ENCODE assay signal across 19 mouse cellular contexts in genomic region chr14:54638210-54638609, GRCm38 (mm10). TPM values are rescaled to one million over a fixed set of nuclear protein-coding genes. Genes with fewer than 3 reads are reported as not detected.
DNase-seq lines count a peak whose midpoint lies in the region; ATAC-seq and TF ChIP-seq lines count a peak whose summit lies in the region.
"Had no signal": no experiment of that assay in that cellular context is flagged by ENCODE, and none has a peak within 500 bp of the region (broad histone marks: within the 10 kb centered on the region; RNA-seq: fewer than 3 reads in every experiment).

No protein-coding gene starts in this region.

- H3K4me3 ChIP-seq in intestine, postnatal 0 days (ENCODE audit: low read depth, low read length): no peak overlapping the region
- H3K4me3 ChIP-seq in intestine, embryonic 16.5 days (ENCODE audit: low read length): no peak overlapping the region
- no peak overlapping the region for H3K4me3 ChIP-seq in lung, postnatal 0 days (ENCODE audit: low read depth, low read length)
- H3K4me3 ChIP-seq in CH12.LX (replicated peaks in 1 of 3; ENCODE audit: low read depth in 2 of 3, low read length in 2 of 3, poor library complexity in 1 of 3) (no peak overlapping the region), ES-Bruce4 (ENCODE audit: low read depth, low read length) (no peak overlapping the region)
- H3K4me3 ChIP-seq: heart, embryonic 15.5 days; intestine, embryonic 15.5 days had no signal

- H3K9me3 ChIP-seq in intestine, postnatal 0 days (ENCODE audit: control insufficient read depth): no peaks in the 10 kb centered on the region
- no peaks in the 10 kb centered on the region for H3K9me3 ChIP-seq in intestine, embryonic 16.5 days (ENCODE audit: control insufficient read depth, low read length)
- no peaks in the 10 kb centered on the region for H3K9me3 ChIP-seq in lung, postnatal 0 days (ENCODE audit: low read length)
- H3K9me3 ChIP-seq in CH12.LX (replicated peaks; ENCODE audit: low read length): no peaks in the 10 kb centered on the region
- H3K9me3 ChIP-seq in ES-Bruce4 (replicated peaks; ENCODE audit: control insufficient read depth, insufficient read depth, low read length, poor library complexity, severe bottlenecking): no peaks in the 10 kb centered on the region
- H3K9me3 ChIP-seq: heart, embryonic 15.5 days; intestine, embryonic 15.5 days had no signal

- dilution Hi-C loops in CH12.LX (cut with MboI; ENCODE audit: extremely low pct_ligation_motif_present, extremely low pct_unique_long_range_greater_than_20kb, low sequenced_read_pairs): no loop called here

- no peak overlapping the region for H3K4me2 ChIP-seq in intestine, postnatal 0 days (replicated peaks; ENCODE audit: low read depth)
- no peak overlapping the region for H3K4me2 ChIP-seq in intestine, embryonic 16.5 days (ENCODE audit: low read depth, low read length)
- H3K4me2 ChIP-seq in lung, postnatal 0 days (replicated peaks; ENCODE audit: low read depth, low read length): no peak overlapping the region
- H3K4me2 ChIP-seq in CH12.LX (ENCODE audit: insufficient read depth, low read depth, poor library complexity, severe bottlenecking): no peak overlapping the region
- H3K4me2 ChIP-seq: heart, embryonic 15.5 days; intestine, embryonic 15.5 days had no signal

- H3K4me1 ChIP-seq in intestine, postnatal 0 days (replicated peaks; ENCODE audit: control insufficient read depth, insufficient read depth, low read length): no peaks in the 10 kb centered on the region; the same call in 1 of the 2 replicates
- peaks cover 7% of the 10 kb centered on the region for H3K4me1 ChIP-seq in intestine, embryonic 16.5 days (ENCODE audit: control insufficient read depth, insufficient read depth, low read length)
- no peaks in the 10 kb centered on the region for H3K4me1 ChIP-seq in lung, postnatal 0 days (ENCODE audit: insufficient read depth, low read depth, low read length)
- H3K4me1 ChIP-seq in CH12.LX (ENCODE audit: control insufficient read depth in 1 of 2, insufficient read depth in 2 of 2): peaks cover 5 to 14% of the 10 kb centered on the region in 2 experiments; a peak in 2 of 4 replicates
- no peaks in the 10 kb centered on the region for H3K4me1 ChIP-seq in ES-Bruce4 (ENCODE audit: control insufficient read depth, insufficient read depth, low read length)

- no peak for TF ChIP-seq EP300 in lung, postnatal 0 days (IDR thresholded peaks at IDR 0.05)
- TF ChIP-seq EP300 in CH12.LX (IDR thresholded peaks at IDR 0.05; ENCODE audit: low read length): no peak
- TF ChIP-seq EP300 in ES-Bruce4 (IDR thresholded peaks at IDR 0.05; ENCODE audit: insufficient read depth, low read depth, low read length): no peak

- DNase-seq in lung, postnatal 0 days (ENCODE audit: low spot score): no peak
- no peak for DNase-seq in lung, adult 18-20 months
- DNase-seq in CH12.LX (ENCODE audit: extremely low read depth): no peak
- no peak for DNase-seq in embryo, embryonic 10 days (ENCODE audit: low spot score)
- DNase-seq in testis, postnatal 14 days (ENCODE audit: low spot score): no peak
- DNase-seq: cerebellum, adult 2 months; lung, postnatal 36 days; right cerebral cortex, adult 18-20 months had no signal

- no peak overlapping the region for H3K27ac ChIP-seq in intestine, postnatal 0 days (ENCODE audit: low read depth, low read length)
- H3K27ac ChIP-seq in intestine, embryonic 16.5 days (ENCODE audit: low read length): no peak overlapping the region
- no peak overlapping the region for H3K27ac ChIP-seq in lung, postnatal 0 days (ENCODE audit: low read length)
- H3K27ac ChIP-seq in CH12.LX (ENCODE audit: insufficient read depth, low read depth) (no peak overlapping the region), ES-Bruce4 (ENCODE audit: insufficient read depth, low read length) (no peak overlapping the region)
- H3K27ac ChIP-seq: heart, embryonic 15.5 days; intestine, embryonic 15.5 days; liver, embryonic 14.5 days had no signal

- no peaks in the 10 kb centered on the region for H3K79me2 ChIP-seq in CH12.LX (replicated peaks; ENCODE audit: control insufficient read depth, extremely low read depth, insufficient read depth, poor library complexity, severe bottlenecking)

- ATAC-seq in intestine, postnatal 0 days: no peak
- no peak for ATAC-seq in intestine, embryonic 16.5 days
- no peak for ATAC-seq in lung, postnatal 0 days
- ATAC-seq: intestine, embryonic 15.5 days; Patski had no signal

- in situ Hi-C loops in CH12.LX (cut with MboI; ENCODE audit: low pct_ligation_motif_present, low pct_unique_long_range_greater_than_20kb, low sequenced_read_pairs): loop anchor here (5.0 to 25.0 kb wide), 3 partner anchors 46 to 576 kb away; partner anchors contain the start of gene Ajuba

- H3K27me3 ChIP-seq in intestine, postnatal 0 days (replicated peaks; ENCODE audit: control insufficient read depth, insufficient read depth, low read length): no peaks in the 10 kb centered on the region
- no peaks in the 10 kb centered on the region for H3K27me3 ChIP-seq in intestine, embryonic 16.5 days (replicated peaks; ENCODE audit: control insufficient read depth, insufficient read depth, low read length)
- H3K27me3 ChIP-seq in lung, postnatal 0 days (replicated peaks; ENCODE audit: insufficient read depth, low read length): no peaks in the 10 kb centered on the region
- H3K27me3 ChIP-seq in CH12.LX (replicated peaks) (no peaks in the 10 kb centered on the region), ES-Bruce4 (ENCODE audit: control insufficient read depth, insufficient read depth, low read length, poor library complexity, severe bottlenecking) (no peaks in the 10 kb centered on the region)
- H3K27me3 ChIP-seq: heart, embryonic 15.5 days; intestine, embryonic 15.5 days; Patski had no signal

- TF ChIP-seq RAD21 in CH12.LX (IDR thresholded peaks at IDR 0.05; ENCODE audit: low read depth, low read length): no peak; the same call in none of the 2 replicates

- peak; percentile 41 for TF ChIP-seq CTCF in intestine, postnatal 0 days (IDR thresholded peaks at IDR 0.05; ENCODE audit: low read depth)
- TF ChIP-seq CTCF in lung, postnatal 0 days (IDR thresholded peaks at IDR 0.05): peak; percentile 25; the same call in 1 of the 2 replicates
- TF ChIP-seq CTCF in CH12.LX (conservative IDR thresholded peaks at IDR 0.05 in 1 of 2, IDR thresholded peaks at IDR 0.05 in 1 of 2; ENCODE audit: low read depth in 2 of 2, low read length in 2 of 2): 0 out of 4 replicates have a peak, but pooled peaks of 1 of the 2 experiments have one; percentile 17
- TF ChIP-seq CTCF in ES-Bruce4 (IDR thresholded peaks at IDR 0.05; ENCODE audit: low read depth, low read length): peak; percentile 31

- no peak overlapping the region for H3K9ac ChIP-seq in intestine, postnatal 0 days (ENCODE audit: low read depth, low read length)
- no peak overlapping the region for H3K9ac ChIP-seq in intestine, embryonic 16.5 days (ENCODE audit: low read depth, low read length)
- H3K9ac ChIP-seq in lung, postnatal 0 days (replicated peaks; ENCODE audit: low read depth): no peak overlapping the region
- H3K9ac ChIP-seq in CH12.LX (ENCODE audit: insufficient read depth, low read depth): no peak overlapping the region
- H3K9ac ChIP-seq in ES-Bruce4 (ENCODE audit: low read depth, poor library complexity, severe bottlenecking): no peak overlapping the region
- H3K9ac ChIP-seq: heart, embryonic 15.5 days; intestine, embryonic 15.5 days; liver, embryonic 14.5 days had no signal

- H3K36me3 ChIP-seq in intestine, postnatal 0 days (ENCODE audit: control insufficient read depth, insufficient read depth): peaks cover 20% of the 10 kb centered on the region; the same call in 1 of the 2 replicates
- H3K36me3 ChIP-seq in intestine, embryonic 16.5 days (ENCODE audit: control insufficient read depth, insufficient read depth, low read length): no peaks in the 10 kb centered on the region
- H3K36me3 ChIP-seq in lung, postnatal 0 days (ENCODE audit: insufficient read depth, low read length): 0 out of 2 replicates have a peak, but pooled peaks cover 4% of the 10 kb centered on the region
- peaks cover 45 to 96% of the 10 kb centered on the region in 2 experiments for H3K36me3 ChIP-seq in CH12.LX (replicated peaks in 1 of 2; ENCODE audit: control insufficient read depth in 1 of 2, insufficient read depth in 1 of 2, low read length in 1 of 2)
- peaks cover under 1% of the 10 kb centered on the region for H3K36me3 ChIP-seq in ES-Bruce4 (ENCODE audit: control insufficient read depth, insufficient read depth, low read length, poor library complexity, severe bottlenecking)

- TF ChIP-seq POLR2A in CH12.LX (IDR thresholded peaks at IDR 0.05; ENCODE audit: low read depth, low read length) (no peak), ES-Bruce4 (IDR thresholded peaks at IDR 0.05; ENCODE audit: insufficient read depth, low read length) (no peak)

- 63% methylated on average over 5 of the region's 5 CpGs for WGBS in intestine, postnatal 0 days
- 77% methylated on average over 5 of the region's 5 CpGs for WGBS in intestine, embryonic 16.5 days
- WGBS in lung, postnatal 0 days: 67% methylated on average over 5 of the region's 5 CpGs

RNA-seq across cellular contexts. Expression of gene Gm17606, which starts 2.5 kb away (rescaled TPM):
- polyA plus RNA-seq in intestine, postnatal 0 days (2015; fragmentation: Nextera tagmentation; extraction: Ambion mirVana): not detected in 2 replicates
- polyA plus RNA-seq in intestine, embryonic 16.5 days (2015; fragmentation: Nextera tagmentation; extraction: Ambion mirVana): not detected in 2 replicates
- polyA plus RNA-seq in lung, postnatal 0 days (2015; fragmentation: Nextera tagmentation; extraction: Ambion mirVana): not detected in 2 replicates
- total RNA-seq in CH12.LX (2012; rRNA removed) (not detected in 2 replicates), CH12.LX (2014; rRNA removed) (not detected in 2 replicates)
- polyA plus RNA-seq in CH12.LX (2012; ENCODE audit: insufficient read length, low read depth) (1.9 and 2.5 TPM in 2 replicates), ES-Bruce4 (2011; ENCODE audit: insufficient read depth, insufficient read length, low read depth, missing spikeins) (not detected in 2 replicates)
- total RNA-seq: adrenal gland, adult 18-20 months; granulocyte monocyte progenitor cell, adult 5-6 weeks; left cerebral cortex, postnatal 25 days had no signal
- polyA plus RNA-seq: cerebellum, adult 2 months; embryonic facial prominence, embryonic 11.5 days; heart, embryonic 15.5 days; intestine, embryonic 15.5 days; liver, embryonic 14.5 days; Patski had no signal

RNA-seq across cellular contexts. Expression of gene Cdh24, which starts 3.0 kb away (rescaled TPM):
- polyA plus RNA-seq in intestine, postnatal 0 days (2015; fragmentation: Nextera tagmentation; extraction: Ambion mirVana): 0.47 and 0.63 TPM in 2 replicates
- 1.5 and 1.7 TPM in 2 replicates for polyA plus RNA-seq in intestine, embryonic 16.5 days (2015; fragmentation: Nextera tagmentation; extraction: Ambion mirVana)
- polyA plus RNA-seq in lung, postnatal 0 days (2015; fragmentation: Nextera tagmentation; extraction: Ambion mirVana): 0.32 and 0.50 TPM in 2 replicates
- 1.5 and 1.6 TPM in 2 replicates for total RNA-seq in CH12.LX (2012; rRNA removed)
- total RNA-seq in CH12.LX (2014; rRNA removed): 1.0 and 1.2 TPM in 2 replicates
- 4.9 and 5.4 TPM in 2 replicates for polyA plus RNA-seq in CH12.LX (2012; ENCODE audit: insufficient read length, low read depth)
- polyA plus RNA-seq in ES-Bruce4 (2011; ENCODE audit: insufficient read depth, insufficient read length, low read depth, missing spikeins): 6.0 and 6.4 TPM in 2 replicates

RNA-seq across cellular contexts. Expression of gene Psmb11, which starts 17.0 kb away (rescaled TPM):
- not detected in 2 replicates for polyA plus RNA-seq in intestine, postnatal 0 days (2015; fragmentation: Nextera tagmentation; extraction: Ambion mirVana)
- not detected in 2 replicates for polyA plus RNA-seq in intestine, embryonic 16.5 days (2015; fragmentation: Nextera tagmentation; extraction: Ambion mirVana)
- 0.04 TPM in 1 of 2 replicates, not detected in the other for polyA plus RNA-seq in lung, postnatal 0 days (2015; fragmentation: Nextera tagmentation; extraction: Ambion mirVana)
- not detected in 2 replicates for total RNA-seq in CH12.LX (2012; rRNA removed)
- total RNA-seq in CH12.LX (2014; rRNA removed): not detected in 2 replicates
- not detected in 2 replicates for polyA plus RNA-seq in CH12.LX (2012; ENCODE audit: insufficient read length, low read depth)
- polyA plus RNA-seq in ES-Bruce4 (2011; ENCODE audit: insufficient read depth, insufficient read length, low read depth, missing spikeins): 0.21 and 0.64 TPM in 2 replicates
- total RNA-seq: adrenal gland, adult 18-20 months had no signal
- polyA plus RNA-seq: cerebellum, adult 2 months; embryonic facial prominence, embryonic 11.5 days; intestine, embryonic 15.5 days had no signal

RNA-seq across cellular contexts. Expression of gene Psmb5, which starts 20.4 kb away (rescaled TPM):
- 246 and 274 TPM in 2 replicates for polyA plus RNA-seq in intestine, postnatal 0 days (2015; fragmentation: Nextera tagmentation; extraction: Ambion mirVana)
- 358 and 395 TPM in 2 replicates for polyA plus RNA-seq in intestine, embryonic 16.5 days (2015; fragmentation: Nextera tagmentation; extraction: Ambion mirVana)
- polyA plus RNA-seq in lung, postnatal 0 days (2015; fragmentation: Nextera tagmentation; extraction: Ambion mirVana): 231 and 251 TPM in 2 replicates
- total RNA-seq in CH12.LX (2012; rRNA removed) (411 and 418 TPM in 2 replicates), CH12.LX (2014; rRNA removed) (416 and 455 TPM in 2 replicates)
- polyA plus RNA-seq in CH12.LX (2012; ENCODE audit: insufficient read length, low read depth) (299 and 371 TPM in 2 replicates), ES-Bruce4 (2011; ENCODE audit: insufficient read depth, insufficient read length, low read depth, missing spikeins) (206 and 225 TPM in 2 replicates)

RNA-seq across cellular contexts. Expression of gene 4931414P19Rik, which starts 32.4 kb away (rescaled TPM):
- 2.9 and 3.1 TPM in 2 replicates for polyA plus RNA-seq in intestine, postnatal 0 days (2015; fragmentation: Nextera tagmentation; extraction: Ambion mirVana)
- 6.0 and 7.8 TPM in 2 replicates for polyA plus RNA-seq in intestine, embryonic 16.5 days (2015; fragmentation: Nextera tagmentation; extraction: Ambion mirVana)
- polyA plus RNA-seq in lung, postnatal 0 days (2015; fragmentation: Nextera tagmentation; extraction: Ambion mirVana): 3.8 and 6.2 TPM in 2 replicates
- 2.9 and 3.6 TPM in 2 replicates for total RNA-seq in CH12.LX (2012; rRNA removed)
- total RNA-seq in CH12.LX (2014; rRNA removed): 1.5 TPM in 2 replicates
- 2.7 and 3.8 TPM in 2 replicates for polyA plus RNA-seq in CH12.LX (2012; ENCODE audit: insufficient read length, low read depth)
- polyA plus RNA-seq in ES-Bruce4 (2011; ENCODE audit: insufficient read depth, insufficient read length, low read depth, missing spikeins): 8.4 and 9.2 TPM in 2 replicates
